Mouse (Mus musculus) limb, embryonic 15.5 days (tissue): ENCODE data around the gene Ttc8. TPM values are rescaled to one million over a fixed set of nuclear protein-coding genes. Genes with fewer than 3 reads are reported as not detected.

Source experiments
- polyA plus RNA-seq: library from polyadenylated mRNA; unstranded; fragments of >200 nt; fragmentation: Nextera tagmentation; extraction: Ambion mirVana; gene quantifications from 2 replicates; pipeline ENCODE4 v1.2.1, GENCODE M21; 2015

Ttc8 gene
- polyA plus RNA-seq, 1 experiment from 2014 or later = 24.4 TPM

Other genes with a start within 250 kb of the Ttc8 start
- 10.8 and 12.1 TPM in 2 replicates for gene Ptpn21, start 183.2 kb upstream of the Ttc8 start, polyA plus RNA-seq
- gene Zc3h14, start 173.6 kb upstream of the Ttc8 start, polyA plus RNA-seq = 103 and 109 TPM in 2 replicates
- 1.9 and 2.0 TPM in 2 replicates for gene Eml5, start 19.1 kb upstream of the Ttc8 start, polyA plus RNA-seq